Mouse (Mus musculus): ENCODE measurements around the gene Tesmin.

Gene Tesmin

GRCm38 (mm10) chr19:3388629-3389057 lies at the start of gene Tesmin:
Gene Tesmin (plus strand): TSS chr19:3388857.
- DNase-seq (ENCODE audit: low read depth, low spot score) = peak; percentile 86

- DNase-seq (ENCODE audit: low read depth, low spot score) = no peak
These were observed 49.5 kb upstream of the Tesmin start for GRCm38 (mm10) chr19:3339187-3339586.

GRCm38 (mm10) chr19:3341021-3341420 lies 47.6 kb upstream of the Tesmin start:
- no peak for DNase-seq (ENCODE audit: low read depth, low spot score)

GRCm38 (mm10) chr19:3343929-3344328 lies 44.7 kb upstream of the Tesmin start:
- no peak for DNase-seq (ENCODE audit: low read depth, low spot score)

GRCm38 (mm10) chr19:3344636-3345544 lies 43.8 kb upstream of the Tesmin start:
- no peak for DNase-seq (ENCODE audit: low read depth, low spot score)

- no peak for DNase-seq (ENCODE audit: low read depth, low spot score)
These were observed 40.9 kb upstream of the Tesmin start for GRCm38 (mm10) chr19:3347784-3348183.

- no peak for DNase-seq (ENCODE audit: low read depth, low spot score)
These were observed 35.1 kb upstream of the Tesmin start for GRCm38 (mm10) chr19:3353415-3354111.

GRCm38 (mm10) chr19:3355096-3355495 lies 33.6 kb upstream of the Tesmin start:
- DNase-seq (ENCODE audit: low read depth, low spot score) = no peak

GRCm38 (mm10) chr19:3356516-3356915 lies 32.1 kb upstream of the Tesmin start:
- no peak for DNase-seq (ENCODE audit: low read depth, low spot score)

GRCm38 (mm10) chr19:3357620-3358019 lies 31.0 kb upstream of the Tesmin start:
- no peak for DNase-seq (ENCODE audit: low read depth, low spot score)

- DNase-seq (ENCODE audit: low read depth, low spot score) = no peak
These were observed 28.6 kb upstream of the Tesmin start for GRCm38 (mm10) chr19:3359841-3360588.

- no peak for DNase-seq (ENCODE audit: low read depth, low spot score)
These were observed 25.1 kb upstream of the Tesmin start for GRCm38 (mm10) chr19:3363510-3363909.

GRCm38 (mm10) chr19:3365089-3365488 lies 23.6 kb upstream of the Tesmin start:
- no peak for DNase-seq (ENCODE audit: low read depth, low spot score)

- DNase-seq (ENCODE audit: low read depth, low spot score) = no peak
These were observed 20.4 kb upstream of the Tesmin start for GRCm38 (mm10) chr19:3368276-3368675.

GRCm38 (mm10) chr19:3373380-3373779 lies 15.3 kb upstream of the Tesmin start:
- no peak for DNase-seq (ENCODE audit: low read depth, low spot score)

GRCm38 (mm10) chr19:3374028-3374427 lies 14.6 kb upstream of the Tesmin start:
- DNase-seq (ENCODE audit: low read depth, low spot score) = no peak

GRCm38 (mm10) chr19:3375945-3376495 lies 12.6 kb upstream of the Tesmin start:
- DNase-seq (ENCODE audit: low read depth, low spot score) = no peak

- no peak for DNase-seq (ENCODE audit: low read depth, low spot score)
These were observed 11.5 kb upstream of the Tesmin start for GRCm38 (mm10) chr19:3376966-3377715.

GRCm38 (mm10) chr19:3378614-3379013 lies 10.0 kb upstream of the Tesmin start:
- no peak for DNase-seq (ENCODE audit: low read depth, low spot score)

- DNase-seq (ENCODE audit: low read depth, low spot score) = no peak
These were observed 596 bp upstream of the Tesmin start for GRCm38 (mm10) chr19:3388061-3388460.

GRCm38 (mm10) chr19:3389089-3389488 lies 432 bp downstream of the Tesmin start:
- DNase-seq (ENCODE audit: low read depth, low spot score) = peak; percentile 85

Data from mesoderm, embryonic 11.5 days (tissue).